Mouse (Mus musculus) spleen, postnatal 10 days (tissue): ENCODE data around the gene Rimbp3.

ENCODE experiments used
- DNase-seq, 2 experiments: peaks; one replicate each; pipeline ENCODE4 v3.0.0; 2021 to 2022; ENCODE audit warnings: low spot score in 2 of 2

The Rimbp3 gene

GRCm38 (mm10) chr16:17255270-17255669 is 46.9 kb downstream of the Rimbp3 start:
- DNase-seq = no peak

GRCm38 (mm10) chr16:17257359-17257821 is 49.0 kb downstream of the Rimbp3 start:
- DNase-seq = no peak

GRCm38 (mm10) chr16:17258917-17259316 is 50.5 kb downstream of the Rimbp3 start:
- DNase-seq = no peak

- DNase-seq = no peak
Observed at GRCm38 (mm10) chr16:17261341-17261740, 52.9 kb downstream of the Rimbp3 start.
